Mouse (Mus musculus) kidney, embryonic 14.5 days (tissue): ENCODE measurements around the gene Krt82. TPM values are rescaled to one million over a fixed set of nuclear protein-coding genes. Genes with fewer than 3 reads are reported as not detected.

Source experiments
- ATAC-seq: fragments of 200-750 bp; cut with Nextera tagmentation; 2 replicates; pipeline ENCODE4 v1.8.0; 2017; ENCODE audit warnings: moderate number of reproducible peaks, mild to moderate bottlenecking, moderate TSS enrichment, moderate library complexity; ENCODE audit not compliant: low FRiP score, low TSS enrichment
- H3K27ac ChIP-seq: fragments of 300-500 bp; sonication (generic); 2 replicates; pipeline ENCODE4 v1.5.1; 2014; ENCODE audit warnings: low read depth, mild to moderate bottlenecking, low read length, moderate library complexity, mixed read lengths
- H3K27me3 ChIP-seq: fragments of 300-500 bp; sonication (generic); 2 replicates; pipeline ENCODE4 v1.6.1; 2014; ENCODE audit warnings: mild to moderate bottlenecking, low read length; ENCODE audit not compliant: control insufficient read depth, insufficient read depth
- H3K36me3 ChIP-seq: fragments of 300-500 bp; sonication (generic); 2 replicates; pipeline ENCODE4 v1.6.1; 2014; ENCODE audit warnings: low read length, mixed read lengths; ENCODE audit not compliant: control insufficient read depth, insufficient read depth
- H3K4me1 ChIP-seq: fragments of 300-500 bp; sonication (generic); 2 replicates; pipeline ENCODE4 v1.6.1; 2014; ENCODE audit warnings: low read length, mixed read lengths; ENCODE audit not compliant: control insufficient read depth, insufficient read depth
- H3K4me2 ChIP-seq: fragments of 300-500 bp; sonication (generic); replicated peaks from 2 replicates; pipeline ENCODE4 v1.6.1; 2014; ENCODE audit warnings: low read depth, mild to moderate bottlenecking, low read length
- H3K4me3 ChIP-seq: fragments of 300-500 bp; sonication (generic); 2 replicates; pipeline ENCODE4 v1.5.1; 2014; ENCODE audit warnings: mild to moderate bottlenecking, low read length
- H3K9ac ChIP-seq: fragments of 300-500 bp; sonication (generic); 2 replicates; pipeline ENCODE4 v1.6.1; 2014; ENCODE audit warnings: low read depth, mild to moderate bottlenecking, low read length, moderate library complexity
- H3K9me3 ChIP-seq: fragments of 300-500 bp; sonication (generic); 2 replicates; pipeline ENCODE4 v1.6.1; 2016; ENCODE audit warnings: low read length; ENCODE audit not compliant: control insufficient read depth
- WGBS: fragments of 180-500 bp; shearing (Covaris S2); extraction: QIAGEN DNeasy Blood & Tissue Kit; methylation state at CpG from one replicate; pipeline ENCODE4 v1.1.7; 2014; 5-methylcytosine and 5-hydroxymethylcytosine counted together
- microRNA-seq: library from miRNA; unstranded; fragments of <30 nt; microRNA quantifications from one replicate; pipeline ENCODE4, GENCODE M21; 2016
- polyA plus RNA-seq: library from polyadenylated mRNA; unstranded; fragments of >200 nt; fragmentation: Nextera tagmentation; extraction: Ambion mirVana; gene quantifications from 2 replicates; pipeline ENCODE4 v1.2.1, GENCODE M21; 2014

Krt82 gene
- polyA plus RNA-seq, 1 experiment from 2014 or later = not detected

- no peak overlapping the region for H3K4me3 ChIP-seq
- no peak overlapping the region for H3K27ac ChIP-seq
- H3K4me1 ChIP-seq = no peaks in the 10 kb centered on the region
- no peaks in the 10 kb centered on the region for H3K27me3 ChIP-seq
- H3K36me3 ChIP-seq = no peaks in the 10 kb centered on the region
- H3K4me2 ChIP-seq = no peak overlapping the region
- no peak overlapping the region for H3K9ac ChIP-seq
- ATAC-seq = no peak
- no peaks in the 10 kb centered on the region for H3K9me3 ChIP-seq
- 70% methylated on average over 8 of the region's 8 CpGs for WGBS
These were observed 55.2 kb downstream of the Krt82 start for GRCm38 (mm10) chr15:101495266-101495665.

GRCm38 (mm10) chr15:101494203-101494602, 56.3 kb downstream of the Krt82 start:
- Histone ChIP-seq H3K36me3 (no peaks in the 10 kb centered on the region), H3K9me3 (no peaks in the 10 kb centered on the region), H3K4me3 (no peak overlapping the region), H3K4me2 (no peak overlapping the region), H3K4me1 (no peaks in the 10 kb centered on the region), H3K27ac (no peak overlapping the region), H3K9ac (no peak overlapping the region), H3K27me3 (no peaks in the 10 kb centered on the region)
- WGBS = 54% methylated on average over 1 of the region's 1 CpGs
- ATAC-seq = no peak

GRCm38 (mm10) chr15:101493713-101494112, 56.8 kb downstream of the Krt82 start:
- Histone ChIP-seq H3K9ac (no peak overlapping the region), H3K9me3 (no peaks in the 10 kb centered on the region), H3K27me3 (no peaks in the 10 kb centered on the region), H3K36me3 (no peaks in the 10 kb centered on the region), H3K27ac (no peak overlapping the region), H3K4me2 (no peak overlapping the region), H3K4me3 (no peak overlapping the region), H3K4me1 (no peaks in the 10 kb centered on the region)
- ATAC-seq = no peak
- 93% methylated on average over 6 of the region's 6 CpGs for WGBS

GRCm38 (mm10) chr15:101492718-101493117, 57.7 kb downstream of the Krt82 start:
- no peak overlapping the region for H3K27ac ChIP-seq
- H3K27me3 ChIP-seq = no peaks in the 10 kb centered on the region
- no peaks in the 10 kb centered on the region for H3K9me3 ChIP-seq
- H3K4me1 ChIP-seq = no peaks in the 10 kb centered on the region
- 24% methylated on average over 8 of the region's 8 CpGs for WGBS
- H3K4me2 ChIP-seq = no peak overlapping the region
- H3K4me3 ChIP-seq = no peak overlapping the region
- H3K36me3 ChIP-seq = no peaks in the 10 kb centered on the region
- no peak for ATAC-seq
- no peak overlapping the region for H3K9ac ChIP-seq

GRCm38 (mm10) chr15:101491431-101491830, 59.0 kb downstream of the Krt82 start, which contains the start of gene Krt83:
Gene Krt83 (minus strand): TSS chr15:101491512.
- H3K4me2 ChIP-seq = no peak within 1 kb of the TSS
- H3K27ac ChIP-seq = no peak within 1 kb of the TSS
- H3K9ac ChIP-seq = no peak within 1 kb of the TSS
- no peaks in the 10 kb centered on the region for H3K4me1 ChIP-seq
- no peak for ATAC-seq
- no peaks in the 10 kb centered on the region for H3K36me3 ChIP-seq
- no peaks in the 10 kb centered on the region for H3K27me3 ChIP-seq
- H3K4me3 ChIP-seq = no peak within 1 kb of the TSS
- no peaks in the 10 kb centered on the region for H3K9me3 ChIP-seq
- WGBS = 43% methylated on average over 6 of the region's 6 CpGs

Small RNA genes within 50 kb of the gene (microRNA-seq; reads per million reads assigned to microRNA genes)
- gene Gm44393 (not detected), gene Gm44460 (not detected)

Other genes starting within 250 kb of the Krt82 start
- gene Krt80, start 180.5 kb downstream of the Krt82 start, polyA plus RNA-seq = 2.4 and 3.6 TPM in 2 replicates
- gene Krt7, start 139.6 kb downstream of the Krt82 start, polyA plus RNA-seq = 34.6 and 44.0 TPM in 2 replicates
- not detected in 2 replicates for gene Krt87, start 111.9 kb downstream of the Krt82 start, polyA plus RNA-seq
- 0.21 TPM in 1 of 2 replicates, not detected in the other for gene Krt88, start 102.9 kb downstream of the Krt82 start, polyA plus RNA-seq
- not detected in 2 replicates for gene Krt81, start 86.9 kb downstream of the Krt82 start, polyA plus RNA-seq
- gene Krt86, start 77.2 kb downstream of the Krt82 start, polyA plus RNA-seq = not detected in 2 replicates
- not detected in 2 replicates for gene Krt83, start 59.2 kb downstream of the Krt82 start, polyA plus RNA-seq
- gene Gm49425, start 33.4 kb downstream of the Krt82 start, polyA plus RNA-seq = not detected in 2 replicates
- gene Krt84, start 17.8 kb downstream of the Krt82 start, polyA plus RNA-seq = not detected in 2 replicates
- gene Krt90, start 12.3 kb upstream of the Krt82 start, polyA plus RNA-seq = 0.17 and 0.22 TPM in 2 replicates
- gene Krt75, start 23.2 kb upstream of the Krt82 start, polyA plus RNA-seq = 0.11 and 0.23 TPM in 2 replicates
- not detected in 2 replicates for gene Gm5414, start 77.5 kb upstream of the Krt82 start, polyA plus RNA-seq
- not detected in 2 replicates for gene Gm5478, start 96.7 kb upstream of the Krt82 start, polyA plus RNA-seq
- not detected in 2 replicates for gene Krt6b, start 129.6 kb upstream of the Krt82 start, polyA plus RNA-seq
- not detected in 2 replicates for gene Krt6a, start 143.6 kb upstream of the Krt82 start, polyA plus RNA-seq
- gene Krt5, start 162.2 kb upstream of the Krt82 start, polyA plus RNA-seq = not detected in 2 replicates
- gene Krt71, start 192.4 kb upstream of the Krt82 start, polyA plus RNA-seq = not detected in 2 replicates
- gene Krt72, start 235.8 kb upstream of the Krt82 start, polyA plus RNA-seq = not detected in 2 replicates